Mouse (Mus musculus) forebrain, postnatal 0 days (tissue): ENCODE measurements at regions not wholly inside any gene's neighbourhood (a gene's known extent, or its start where the extent isn't known, plus 50 kb on each side); places are given as distances from the start of the nearest gene placed in this dataset.
A peak's percentile ranks its signal among the peaks of the same experiment; 100 is the strongest.

Experiments
- ATAC-seq: fragments of 200-750 bp; cut with Nextera tagmentation; 2 replicates; pipeline ENCODE4 v1.8.0; 2017; ENCODE audit warnings: mild to moderate bottlenecking, moderate library complexity
- DNase-seq: peaks from one replicate; pipeline ENCODE4 v3.0.0-alpha.2; 2015
- H3K27ac ChIP-seq: fragments of 300-500 bp; sonication (generic); 2 replicates; pipeline ENCODE4 v1.5.1; 2014; ENCODE audit warnings: low read depth, mild to moderate bottlenecking, antibody characterized with exemption, low read length, moderate library complexity, mixed read lengths
- H3K27me3 ChIP-seq: fragments of 300-500 bp; sonication (generic); 2 replicates; pipeline ENCODE4 v1.6.1; 2014; ENCODE audit warnings: mild to moderate bottlenecking, low read length, mixed read lengths; ENCODE audit not compliant: insufficient read depth
- H3K36me3 ChIP-seq: fragments of 300-500 bp; sonication (generic); 2 replicates; pipeline ENCODE4 v1.6.1; 2014; ENCODE audit warnings: mild to moderate bottlenecking, moderate library complexity; ENCODE audit not compliant: insufficient read depth
- H3K4me1 ChIP-seq: fragments of 300-500 bp; sonication (generic); 2 replicates; pipeline ENCODE4 v1.6.1; 2014; ENCODE audit warnings: antibody characterized with exemption; ENCODE audit not compliant: insufficient read depth
- H3K4me2 ChIP-seq: fragments of 300-500 bp; sonication (generic); 2 replicates; pipeline ENCODE4 v1.6.1; 2014; ENCODE audit warnings: low read depth, mild to moderate bottlenecking, moderate library complexity
- H3K4me3 ChIP-seq: fragments of 300-500 bp; sonication (generic); 2 replicates; pipeline ENCODE4 v1.5.1; 2014; ENCODE audit warnings: low read depth, low read length, mixed read lengths
- H3K9ac ChIP-seq: fragments of 300-500 bp; sonication (generic); 2 replicates; pipeline ENCODE4 v1.6.1; 2014; ENCODE audit warnings: mild to moderate bottlenecking
- H3K9me3 ChIP-seq: fragments of 300-500 bp; sonication (generic); 2 replicates; pipeline ENCODE4 v1.6.1; 2016; ENCODE audit warnings: low read length
- CTCF ChIP-seq: sonication (generic); IDR thresholded peaks from 2 replicates; pipeline ENCODE4 v1.5.1; 2016; ENCODE audit warnings: antibody characterized with exemption, control low read depth, low read depth
- WGBS: fragments of 180-500 bp; shearing (Covaris S2); extraction: QIAGEN DNeasy Blood & Tissue Kit; methylation state at CpG from one replicate; pipeline ENCODE4 v1.1.7; 2014; 5-methylcytosine and 5-hydroxymethylcytosine counted together

DNA sequence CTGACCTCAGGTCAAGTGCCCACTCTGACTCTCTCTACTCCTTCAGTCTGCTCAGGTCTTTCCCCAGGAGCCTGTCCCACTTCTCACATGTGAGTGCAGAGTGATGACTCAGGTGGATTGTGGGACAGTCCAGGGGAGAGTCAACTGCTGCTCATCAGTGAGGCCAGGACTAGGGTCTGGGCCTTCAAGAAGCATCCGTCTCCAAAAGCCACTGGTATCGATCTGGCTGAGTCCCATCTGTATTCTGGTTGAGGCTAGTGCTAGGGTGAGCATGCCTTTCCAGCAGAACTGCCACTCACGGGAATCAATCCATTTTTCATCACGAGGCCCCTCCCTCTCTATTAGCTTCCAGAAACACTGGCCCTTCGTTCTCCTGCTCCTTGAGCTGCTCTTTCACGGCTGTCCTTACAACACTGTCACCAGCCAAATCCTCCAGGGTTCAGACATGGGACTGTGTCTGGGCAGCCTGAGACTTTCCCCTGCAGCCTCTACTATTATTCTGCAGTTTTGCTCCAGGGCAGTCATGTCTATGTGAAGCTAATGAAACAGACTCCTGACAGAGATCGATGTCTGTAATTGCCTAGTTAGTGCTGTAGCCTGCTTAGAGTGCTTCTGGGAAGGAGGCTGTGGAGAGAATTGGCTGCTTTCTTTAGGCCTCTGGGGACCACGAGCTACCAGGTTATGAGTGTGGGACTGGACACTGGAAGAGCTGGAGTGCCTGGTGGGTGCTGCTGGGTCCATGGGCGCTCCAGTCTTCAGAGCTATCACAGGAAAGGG is 169.3 kb downstream of the Med10 start:
- Histone ChIP-seq H3K36me3 (no peaks in the 10 kb centered on the region), H3K4me3 (no peak overlapping the region), H3K9ac (no peak overlapping the region), H3K4me2 (no peak overlapping the region), H3K4me1 (no peaks in the 10 kb centered on the region), H3K27ac (peak overlapping the region; percentile 50; the same call in 1 of the 2 replicates), H3K9me3 (no peaks in the 10 kb centered on the region), H3K27me3 (no peaks in the 10 kb centered on the region)
- no peak for TF ChIP-seq CTCF
- ATAC-seq (0 out of 2 replicates have a peak, but pooled peaks have one; percentile 12), DNase-seq (no peak)
- 67% methylated on average over 9 of the region's 9 CpGs for WGBS

DNA sequence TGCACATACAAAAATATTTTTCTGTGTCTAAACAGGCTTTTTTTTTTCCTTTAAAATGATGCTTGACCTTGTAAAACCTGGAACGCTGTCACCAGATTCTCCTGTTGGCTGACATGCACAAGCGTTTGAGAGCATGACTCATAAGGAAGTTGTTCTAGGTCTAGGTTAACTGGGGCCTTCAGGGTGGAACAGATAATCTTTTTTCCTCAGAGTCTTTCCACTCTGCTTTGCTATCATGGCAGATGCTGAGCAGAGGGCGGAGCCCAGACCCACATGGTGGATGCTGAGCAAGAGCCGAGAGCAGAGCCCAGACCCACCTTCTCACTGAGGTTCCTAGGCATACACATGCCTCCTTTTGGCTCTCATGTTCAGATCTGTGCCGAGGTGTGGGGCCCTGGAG is 172.6 kb downstream of the Med10 start:
- H3K9me3 ChIP-seq = no peaks in the 10 kb centered on the region
- no peak for TF ChIP-seq CTCF
- no peak for DNase-seq

DNA sequence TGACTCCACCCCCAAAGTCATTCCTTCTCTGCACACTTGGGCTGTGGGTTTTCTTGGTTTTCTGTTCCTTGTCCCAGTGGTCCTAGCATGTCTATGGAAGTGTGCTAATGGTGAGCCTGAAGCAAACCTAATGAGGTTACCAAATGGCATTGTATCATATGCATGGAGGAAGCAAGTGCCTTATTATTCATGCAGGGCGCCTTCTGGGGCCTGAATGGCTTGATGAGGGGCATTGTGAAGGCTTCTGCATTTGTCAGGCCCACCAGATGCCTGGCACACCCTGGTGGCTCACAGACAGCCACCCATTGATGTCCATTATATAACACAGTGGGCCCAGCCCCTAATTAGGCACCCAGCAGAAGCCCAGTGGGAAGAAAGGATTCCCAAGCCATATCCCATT is 182.0 kb downstream of the Med10 start:
- no peak for TF ChIP-seq CTCF
- no peak overlapping the region for H3K4me2 ChIP-seq
- no peaks in the 10 kb centered on the region for H3K36me3 ChIP-seq
- peak; percentile 65 for ATAC-seq
- H3K9ac ChIP-seq = no peak overlapping the region
- H3K4me3 ChIP-seq = no peak overlapping the region
- peak; percentile 26 for DNase-seq
- no peaks in the 10 kb centered on the region for H3K4me1 ChIP-seq
- 31% methylated on average over 1 of the region's 1 CpGs for WGBS
- H3K9me3 ChIP-seq = no peaks in the 10 kb centered on the region
- no peaks in the 10 kb centered on the region for H3K27me3 ChIP-seq
- no peak overlapping the region for H3K27ac ChIP-seq

More for the DNA sequence above, 172.6 kb downstream of the Med10 start:
- no peak overlapping the region for H3K4me3 ChIP-seq
- ATAC-seq = no peak
- no peaks in the 10 kb centered on the region for H3K36me3 ChIP-seq
- H3K4me1 ChIP-seq = no peaks in the 10 kb centered on the region
- 82% methylated on average over 5 of the region's 5 CpGs for WGBS
- no peak overlapping the region for H3K27ac ChIP-seq
- H3K27me3 ChIP-seq = no peaks in the 10 kb centered on the region
- no peak overlapping the region for H3K9ac ChIP-seq
- H3K4me2 ChIP-seq = no peak overlapping the region

- Histone ChIP-seq H3K4me2 (peak overlapping the region; percentile 22; the same call in 1 of the 2 replicates), H3K4me3 (no peak overlapping the region), H3K27me3 (no peaks in the 10 kb centered on the region), H3K9ac (no peak overlapping the region), H3K27ac (peak overlapping the region; percentile 46), H3K4me1 (peaks cover under 1% of the 10 kb centered on the region; the same call in 1 of the 2 replicates), H3K36me3 (no peaks in the 10 kb centered on the region), H3K9me3 (no peaks in the 10 kb centered on the region)
- TF ChIP-seq CTCF = no peak
- 6% methylated on average over 10 of the region's 10 CpGs for WGBS
- DNase-seq (peak; percentile 68), ATAC-seq (peak; percentile 59)
These were observed 185.0 kb downstream of the Med10 start for GRCm38 (mm10) chr13:69987181-69987580.

GRCm38 (mm10) chr13:69988319-69988718 is 186.1 kb downstream of the Med10 start:
- no peak overlapping the region for H3K4me2 ChIP-seq
- H3K4me1 ChIP-seq = peaks cover 8% of the 10 kb centered on the region; the same call in 1 of the 2 replicates
- H3K36me3 ChIP-seq = no peaks in the 10 kb centered on the region
- no peak overlapping the region for H3K4me3 ChIP-seq
- H3K9me3 ChIP-seq = no peaks in the 10 kb centered on the region
- H3K9ac ChIP-seq = no peak overlapping the region
- ATAC-seq (no peak), DNase-seq (peak; percentile 70)
- no peaks in the 10 kb centered on the region for H3K27me3 ChIP-seq
- peak overlapping the region; percentile 42; the same call in 1 of the 2 replicates for H3K27ac ChIP-seq
- TF ChIP-seq CTCF = no peak
- 10% methylated on average over 4 of the region's 4 CpGs for WGBS

- DNase-seq = peak; percentile 88
- peak overlapping the region; percentile 43 for H3K4me2 ChIP-seq
- WGBS = 15% methylated on average over 11 of the region's 11 CpGs
- no peaks in the 10 kb centered on the region for H3K9me3 ChIP-seq
- 0 out of 2 replicates have a peak overlapping the region, but pooled peaks have one; percentile 10 for H3K9ac ChIP-seq
- H3K4me1 ChIP-seq = peaks cover 8% of the 10 kb centered on the region; the same call in 1 of the 2 replicates
- H3K4me3 ChIP-seq = peak overlapping the region; percentile 18
- peak overlapping the region; percentile 76 for H3K27ac ChIP-seq
- TF ChIP-seq CTCF = peak; percentile 91
- no peaks in the 10 kb centered on the region for H3K36me3 ChIP-seq
- ATAC-seq = peak; percentile 70
- H3K27me3 ChIP-seq = no peaks in the 10 kb centered on the region
These were observed 189.2 kb downstream of the Med10 start for GRCm38 (mm10) chr13:69991253-69991891.

GRCm38 (mm10) chr13:69991892-69992261 is 189.7 kb downstream of the Med10 start:
- WGBS = 18% methylated on average over 14 of the region's 14 CpGs
- Histone ChIP-seq H3K4me3 (peak overlapping the region; percentile 18), H3K27ac (peak overlapping the region; percentile 76), H3K36me3 (no peaks in the 10 kb centered on the region), H3K9me3 (no peaks in the 10 kb centered on the region), H3K4me2 (peak overlapping the region; percentile 43), H3K9ac (0 out of 2 replicates have a peak overlapping the region, but pooled peaks have one; percentile 10), H3K27me3 (no peaks in the 10 kb centered on the region), H3K4me1 (peaks cover 8% of the 10 kb centered on the region; the same call in 1 of the 2 replicates)
- TF ChIP-seq CTCF = no peak
- DNase-seq (peak; percentile 81), ATAC-seq (peak; percentile 81)
